In the genomic region with DNA sequence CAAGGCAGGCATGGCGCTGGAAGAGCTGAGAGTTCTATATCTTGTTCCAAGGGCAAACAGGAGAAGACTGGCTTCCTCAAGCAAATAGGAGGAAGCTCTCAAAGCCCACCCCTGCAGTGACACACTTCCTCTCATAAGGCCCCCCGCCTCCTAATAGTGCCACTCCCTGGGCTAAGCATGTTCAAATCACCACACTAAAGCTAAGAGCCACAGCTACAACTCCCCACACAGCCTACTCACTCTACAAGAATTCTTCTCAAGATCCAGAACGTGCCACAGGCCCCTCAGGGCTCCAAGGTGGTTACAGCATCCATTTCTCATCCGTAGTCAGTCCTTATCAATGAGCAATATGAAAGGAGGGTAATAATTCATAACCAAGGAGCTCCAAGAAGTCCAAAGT, we compare ENCODE assay signal across 19 mouse cellular contexts.
DNase-seq lines count a peak whose midpoint lies in the region; ATAC-seq and TF ChIP-seq lines count a peak whose summit lies in the region.
"Had no signal": no experiment of that assay in that cellular context is flagged by ENCODE, and none has a peak within 500 bp of the region (broad histone marks: within the 10 kb centered on the region; RNA-seq: fewer than 3 reads in every experiment).

No protein-coding gene starts in this region.

- DNase-seq in heart, adult 11 months = peak; percentile 51
- no peak for DNase-seq in heart, adult 9 months (ENCODE audit: low spot score in 2 of 2)
- DNase-seq in midbrain, embryonic 11.5 days (ENCODE audit: low spot score, missing footprints) = peak; percentile 57
- DNase-seq in midbrain, postnatal 0 days (ENCODE audit: low spot score) = no peak
- DNase-seq: adrenal gland, adult 2 months; adrenal gland, adult 8-10 months; adrenal gland, postnatal 10 days; adrenal gland, postnatal 14 days; adrenal gland, postnatal 25 days; adrenal gland, postnatal 36 days; B cell, adult 2 months; cerebellum, adult 11 months; cerebellum, adult 11-12 months; cerebellum, adult 18-20 months had no signal

- no peaks in the 10 kb centered on the region for H3K4me1 ChIP-seq in midbrain, embryonic 11.5 days (ENCODE audit: control insufficient read depth, insufficient read depth, low read length)
- H3K4me1 ChIP-seq in midbrain, postnatal 0 days (ENCODE audit: insufficient read depth, low read length) = no peaks in the 10 kb centered on the region

- ATAC-seq in midbrain, embryonic 11.5 days (ENCODE audit: low FRiP score) = no peak
- ATAC-seq in midbrain, postnatal 0 days (ENCODE audit: low FRiP score) = no peak
- ATAC-seq: activated CD4-positive, CD25-positive, alpha-beta regulatory T cell, adult 4 months; CD4-positive, CD25-positive, alpha-beta regulatory T cell, adult 4 months; Patski had no signal

- H3K27ac ChIP-seq in midbrain, embryonic 11.5 days (ENCODE audit: low read depth, low read length) = no peak overlapping the region
- no peak overlapping the region for H3K27ac ChIP-seq in midbrain, postnatal 0 days (ENCODE audit: low read depth, low read length)

- WGBS in midbrain, embryonic 11.5 days = 78% methylated on average over 4 of the region's 4 CpGs
- 83% methylated on average over 4 of the region's 4 CpGs for WGBS in midbrain, postnatal 0 days

- no peaks in the 10 kb centered on the region for H3K27me3 ChIP-seq in midbrain, embryonic 11.5 days (ENCODE audit: control insufficient read depth, insufficient read depth, low read length)
- no peaks in the 10 kb centered on the region for H3K27me3 ChIP-seq in midbrain, postnatal 0 days (ENCODE audit: insufficient read depth, low read length)
- H3K27me3 ChIP-seq: CH12.LX, Patski had no signal

- TF ChIP-seq CTCF in midbrain, postnatal 0 days (IDR thresholded peaks at IDR 0.05) = no peak

- no peaks in the 10 kb centered on the region for H3K36me3 ChIP-seq in midbrain, embryonic 11.5 days (ENCODE audit: control insufficient read depth, insufficient read depth, low read length)
- H3K36me3 ChIP-seq in midbrain, postnatal 0 days (ENCODE audit: insufficient read depth, low read length) = no peaks in the 10 kb centered on the region
- H3K36me3 ChIP-seq: G1E had no signal

- no peak overlapping the region for H3K4me2 ChIP-seq in midbrain, embryonic 11.5 days
- H3K4me2 ChIP-seq in midbrain, postnatal 0 days (ENCODE audit: low read depth, low read length, poor library complexity, severe bottlenecking) = no peak overlapping the region

- H3K4me3 ChIP-seq in midbrain, embryonic 11.5 days (ENCODE audit: low read depth, low read length) = no peak overlapping the region
- no peak overlapping the region for H3K4me3 ChIP-seq in midbrain, postnatal 0 days (ENCODE audit: low read depth, low read length)

- no peak overlapping the region for H3K9ac ChIP-seq in midbrain, embryonic 11.5 days (ENCODE audit: low read length)
- no peak overlapping the region for H3K9ac ChIP-seq in midbrain, postnatal 0 days (replicated peaks; ENCODE audit: low read length, poor library complexity, severe bottlenecking)

- H3K9me3 ChIP-seq in midbrain, embryonic 11.5 days (ENCODE audit: control insufficient read depth, low read length) = no peaks in the 10 kb centered on the region
- H3K9me3 ChIP-seq in midbrain, postnatal 0 days (ENCODE audit: low read length) = no peaks in the 10 kb centered on the region

Comparison
In these comparisons a context has a peak if more than half of its experiments do, and no peak if none do; other contexts are left out.
1. DNase-seq: peak in heart, adult 11 months (single experiment) and midbrain, embryonic 11.5 days (single experiment); none in heart, adult 9 months (0 of 2) and midbrain, postnatal 0 days (single experiment).